Mouse (Mus musculus) ES-CJ7 (cell line): ENCODE data around the gene Sgms1.

Source experiments
- DNase-seq: peaks from one replicate; pipeline ENCODE4 v3.0.0; 2011; ENCODE audit warnings: low read depth, low spot score

Gene Sgms1

DNA sequence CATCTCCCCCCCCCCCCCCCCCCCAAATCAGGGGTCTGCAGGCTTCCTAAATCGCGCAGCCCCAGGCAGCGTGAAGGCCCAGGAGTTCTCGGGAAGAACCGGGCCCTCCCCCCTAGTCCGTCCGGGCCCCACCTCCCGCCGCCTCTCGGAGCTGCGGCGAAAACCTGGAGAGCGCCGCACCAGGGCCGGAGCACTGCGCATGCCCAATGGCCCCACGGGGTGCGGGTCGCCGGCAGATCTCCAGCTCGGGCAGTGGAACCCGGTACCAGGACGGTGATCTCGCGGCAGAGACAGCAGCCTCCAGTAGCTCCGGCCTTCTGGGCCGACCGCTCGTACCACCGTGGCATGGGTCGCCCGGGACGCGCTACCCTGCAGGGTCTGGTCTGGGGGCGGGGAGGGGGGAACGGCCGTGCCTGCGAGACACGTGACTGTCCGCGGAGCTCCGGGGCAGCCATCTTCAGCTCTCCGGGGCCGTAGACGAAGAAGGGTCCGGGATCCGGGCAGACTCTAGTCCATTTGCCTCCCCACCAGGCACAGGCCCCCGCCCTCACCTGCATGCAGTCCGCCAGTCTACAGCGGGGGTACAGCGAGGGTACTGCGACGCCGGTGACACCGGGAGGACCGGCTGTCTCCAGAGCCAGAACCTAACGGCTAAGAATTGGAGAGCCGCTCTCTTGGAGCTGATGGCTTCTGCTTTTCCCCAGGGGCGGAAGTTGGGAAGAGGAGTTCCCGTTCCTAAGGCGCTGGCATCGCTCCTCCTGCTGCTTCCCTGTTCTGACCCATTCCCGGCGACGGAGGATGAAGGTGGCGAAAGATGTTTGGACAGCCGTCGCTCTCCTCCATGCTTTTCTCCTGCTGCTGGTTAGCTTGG is at the start of gene Sgms1:
TSS of gene Sgms1 (minus strand) at position 714 of the 871 bp plus-strand sequence.
- DNase-seq: peak; percentile 86

- DNase-seq: peak; percentile 60
These were observed 36.3 kb upstream of the Sgms1 start for GRCm38 (mm10) chr19:32425856-32426255.

DNA sequence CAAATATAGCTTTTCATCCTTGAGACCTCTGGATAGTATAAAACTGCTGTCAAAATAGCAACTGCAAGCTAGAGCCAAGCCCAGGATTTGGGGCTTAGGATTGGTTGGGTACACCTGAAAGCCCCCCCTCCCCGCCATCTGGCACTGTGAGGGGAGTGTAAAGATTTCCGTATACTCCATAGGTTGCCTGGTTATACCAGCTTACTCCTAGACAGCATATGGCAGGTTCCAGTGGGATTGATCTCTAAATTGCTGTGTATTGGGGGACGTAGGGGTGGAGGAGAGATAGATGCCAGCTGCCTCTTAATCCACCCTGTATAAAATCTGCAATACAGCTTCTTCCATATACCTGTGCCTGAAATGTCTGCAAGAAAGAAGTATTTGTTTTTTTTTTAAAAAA is 35.2 kb upstream of the Sgms1 start:
- no peak for DNase-seq

- DNase-seq: no peak
These were observed 29.6 kb upstream of the Sgms1 start for GRCm38 (mm10) chr19:32419069-32419468.

DNA sequence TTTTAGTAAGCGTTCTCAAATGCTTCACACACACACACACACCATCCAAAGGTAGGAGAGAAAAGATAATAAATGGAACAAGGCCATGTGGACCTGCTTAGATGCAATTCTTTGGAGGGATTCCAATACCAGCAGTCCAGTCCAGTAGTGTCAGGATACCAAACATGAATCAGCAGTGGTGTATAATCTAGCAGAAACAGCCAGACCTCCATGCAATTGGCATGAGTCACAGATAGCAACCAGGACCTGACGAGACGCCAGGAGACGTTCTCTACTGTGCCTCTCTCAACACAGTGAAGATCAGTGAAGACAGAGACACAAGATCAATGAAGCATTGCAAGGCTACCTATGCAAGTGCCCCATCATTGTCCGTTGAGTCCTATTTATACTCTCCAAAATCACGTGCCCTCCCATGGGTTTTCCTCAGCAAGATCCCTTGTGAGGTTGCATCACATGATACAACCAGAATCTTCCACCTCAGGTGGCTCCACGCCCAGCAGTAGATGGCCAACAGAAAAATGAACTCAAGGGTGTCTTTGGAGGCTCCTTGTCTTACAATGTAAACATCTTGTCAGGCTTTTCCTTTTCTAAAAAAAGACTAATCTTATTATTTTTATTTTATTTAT is 27.3 kb upstream of the Sgms1 start:
- no peak for DNase-seq

- DNase-seq: no peak
These were observed 20.3 kb upstream of the Sgms1 start for GRCm38 (mm10) chr19:32409603-32410360.

DNA sequence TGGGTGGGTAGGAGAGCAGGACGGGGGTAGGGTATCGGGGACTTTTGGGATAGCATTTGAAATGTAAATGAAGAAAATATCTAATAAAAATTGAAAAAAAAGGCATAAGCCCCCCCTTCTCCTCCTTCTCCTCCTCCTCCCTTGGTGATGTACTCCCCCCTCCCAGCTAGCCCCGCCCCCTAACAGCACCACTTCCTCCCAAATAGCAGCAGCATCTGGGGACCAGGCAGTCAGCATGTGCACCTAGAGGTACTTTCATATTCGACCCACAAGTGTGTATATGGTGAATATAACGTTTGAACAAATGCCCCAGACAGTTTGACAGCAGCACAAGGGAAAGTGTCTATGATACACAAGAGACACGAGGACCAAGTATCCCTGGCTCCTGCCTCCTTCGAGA is 17.2 kb upstream of the Sgms1 start:
- DNase-seq: no peak

DNA sequence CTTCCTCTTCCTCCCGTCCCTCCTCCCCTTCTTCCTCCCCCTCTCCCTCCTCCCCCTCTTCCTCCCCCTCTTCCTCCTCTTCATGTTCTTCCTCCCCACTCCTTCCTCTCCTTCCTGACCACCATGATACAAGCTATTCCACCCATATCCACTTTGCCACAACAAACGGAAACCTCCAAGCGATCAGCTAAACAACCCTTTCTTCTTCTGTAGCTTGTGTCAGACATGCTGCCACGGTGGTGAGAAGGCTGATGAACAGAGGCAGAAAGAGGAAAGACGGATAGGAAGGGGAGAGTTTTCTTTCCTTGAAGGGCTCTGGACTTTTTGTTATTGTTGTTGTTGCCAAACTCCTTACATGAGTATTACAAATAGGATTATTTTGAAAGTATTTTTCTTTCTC is 14.9 kb upstream of the Sgms1 start:
- no peak for DNase-seq

GRCm38 (mm10) chr19:32403834-32404233 is 14.3 kb upstream of the Sgms1 start:
- DNase-seq: no peak

DNA sequence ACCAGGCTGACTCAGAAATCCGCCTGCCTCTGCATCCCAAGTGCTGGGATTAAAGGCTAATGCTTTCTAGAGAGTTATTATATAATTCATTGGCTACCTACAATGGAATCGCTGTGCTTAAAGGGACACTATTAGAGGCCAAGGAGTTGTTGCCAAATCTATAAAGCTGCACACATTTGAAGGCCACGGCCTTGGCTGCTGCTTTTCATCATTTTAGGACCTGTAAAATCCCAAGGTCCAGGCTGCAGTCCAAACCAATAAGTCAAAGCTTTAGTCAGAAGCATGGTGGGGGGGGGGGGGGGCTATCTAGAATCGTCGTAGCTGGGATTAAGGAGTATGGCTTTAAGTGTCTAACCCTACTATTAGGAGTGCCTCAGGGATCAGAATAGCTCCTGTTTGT is 9.0 kb upstream of the Sgms1 start:
- DNase-seq: no peak

DNA sequence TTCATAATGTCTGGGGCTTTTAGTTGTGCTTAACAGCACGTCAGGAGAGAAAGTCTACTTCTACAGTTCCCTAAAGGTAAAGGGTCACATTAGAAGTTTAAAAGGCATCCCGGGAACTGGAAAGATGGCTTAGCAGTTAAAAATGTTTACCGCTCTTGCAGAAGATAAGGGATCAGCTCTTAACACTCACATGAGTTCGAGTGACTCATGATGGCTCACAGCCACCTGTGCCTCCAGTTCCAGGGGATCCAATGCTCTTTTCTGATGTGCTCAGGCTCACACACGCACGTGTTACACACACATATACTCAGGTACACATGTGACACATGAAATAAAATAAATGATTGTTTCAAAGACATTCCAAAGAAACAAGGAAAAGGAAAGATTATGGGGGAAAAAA is 6.8 kb upstream of the Sgms1 start:
- DNase-seq: no peak

- DNase-seq: no peak
These were observed 5.3 kb upstream of the Sgms1 start for GRCm38 (mm10) chr19:32394825-32395224.

DNA sequence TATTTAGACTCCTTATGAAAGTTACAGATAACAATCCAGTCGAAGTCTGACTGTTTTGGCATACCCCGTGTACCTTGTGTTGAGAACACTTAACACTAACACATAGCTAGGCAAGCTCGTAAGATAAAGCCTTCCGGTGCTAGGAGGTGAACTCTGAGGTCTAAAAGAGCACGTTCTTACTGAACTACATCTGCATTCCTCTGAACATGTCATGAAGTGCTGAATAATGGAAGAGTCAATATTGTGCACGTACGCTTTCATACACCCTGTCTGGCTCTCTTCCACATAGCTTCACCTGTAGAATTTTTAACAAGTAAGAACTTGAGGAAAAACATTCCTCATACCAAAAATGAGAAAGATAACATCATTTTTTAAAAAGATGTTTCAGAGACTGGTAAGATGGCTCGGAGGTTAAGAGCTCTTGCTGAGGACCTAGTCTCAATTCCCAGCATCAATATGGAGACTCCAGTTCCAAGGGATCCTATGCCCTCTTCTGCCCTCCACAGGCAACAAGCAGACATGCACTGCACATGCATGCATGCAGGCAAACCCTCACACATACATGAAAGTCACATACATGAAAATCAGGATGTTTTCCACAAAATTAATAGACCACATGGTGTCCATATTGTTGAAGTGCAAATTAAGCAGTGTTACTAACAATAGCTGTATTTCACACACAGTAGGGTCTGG is 4.4 kb upstream of the Sgms1 start:
- DNase-seq: peak; percentile 25

DNA sequence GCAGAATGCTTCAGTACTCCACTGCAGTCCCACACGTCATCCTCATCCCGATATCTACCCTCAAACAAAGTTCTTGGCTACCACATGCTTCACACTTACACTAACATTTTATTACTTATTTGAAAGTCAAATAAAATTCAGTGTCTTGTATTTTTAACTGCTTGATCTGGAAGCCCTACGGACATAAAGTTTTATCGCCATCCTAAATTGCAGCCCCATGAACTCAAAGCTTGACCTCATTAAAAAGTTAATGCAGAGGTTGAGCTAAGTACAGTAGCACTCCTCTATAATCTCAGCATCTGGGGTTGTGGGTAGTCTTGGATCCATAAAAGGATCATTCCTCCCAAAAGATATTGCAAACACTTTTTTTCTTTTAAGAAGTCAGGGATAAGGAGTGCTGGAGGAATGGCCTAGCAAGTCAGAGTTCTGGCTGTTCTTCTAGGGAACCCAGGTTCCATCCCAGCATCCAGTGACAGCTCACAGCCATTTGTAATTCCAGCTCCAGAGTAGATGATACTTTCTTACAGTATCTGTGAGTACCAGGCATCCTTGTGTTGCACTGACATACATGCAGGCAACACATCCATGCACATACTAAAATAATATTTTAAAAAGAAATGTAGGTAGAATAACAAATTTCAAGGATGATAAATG is 3.7 kb upstream of the Sgms1 start:
- DNase-seq: no peak

DNA sequence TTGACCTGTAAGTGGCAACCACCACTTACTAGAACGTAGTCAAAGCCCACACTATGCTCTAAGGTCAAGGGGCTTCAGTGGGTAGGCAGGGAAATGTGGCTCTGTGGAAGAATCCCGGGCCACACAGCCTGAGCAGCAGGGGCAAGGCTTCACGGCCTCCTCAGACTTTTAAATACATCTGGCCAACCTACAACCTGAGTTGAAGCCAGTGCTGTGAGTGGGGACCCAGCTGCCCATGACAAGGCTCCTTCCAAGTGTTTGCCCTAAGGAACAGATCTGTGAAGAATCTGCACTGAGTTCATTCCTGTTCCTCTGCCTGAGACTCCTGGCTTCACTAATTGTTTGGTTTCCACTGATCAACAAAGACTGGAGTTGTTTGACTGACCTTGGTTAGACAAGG is 1.9 kb upstream of the Sgms1 start:
- DNase-seq: no peak

GRCm38 (mm10) chr19:32390116-32390515 is 602 bp upstream of the Sgms1 start:
- DNase-seq: peak; percentile 14

- peak; percentile 77 for DNase-seq
These were observed 1.2 kb downstream of the Sgms1 start for GRCm38 (mm10) chr19:32388191-32388921.

DNA sequence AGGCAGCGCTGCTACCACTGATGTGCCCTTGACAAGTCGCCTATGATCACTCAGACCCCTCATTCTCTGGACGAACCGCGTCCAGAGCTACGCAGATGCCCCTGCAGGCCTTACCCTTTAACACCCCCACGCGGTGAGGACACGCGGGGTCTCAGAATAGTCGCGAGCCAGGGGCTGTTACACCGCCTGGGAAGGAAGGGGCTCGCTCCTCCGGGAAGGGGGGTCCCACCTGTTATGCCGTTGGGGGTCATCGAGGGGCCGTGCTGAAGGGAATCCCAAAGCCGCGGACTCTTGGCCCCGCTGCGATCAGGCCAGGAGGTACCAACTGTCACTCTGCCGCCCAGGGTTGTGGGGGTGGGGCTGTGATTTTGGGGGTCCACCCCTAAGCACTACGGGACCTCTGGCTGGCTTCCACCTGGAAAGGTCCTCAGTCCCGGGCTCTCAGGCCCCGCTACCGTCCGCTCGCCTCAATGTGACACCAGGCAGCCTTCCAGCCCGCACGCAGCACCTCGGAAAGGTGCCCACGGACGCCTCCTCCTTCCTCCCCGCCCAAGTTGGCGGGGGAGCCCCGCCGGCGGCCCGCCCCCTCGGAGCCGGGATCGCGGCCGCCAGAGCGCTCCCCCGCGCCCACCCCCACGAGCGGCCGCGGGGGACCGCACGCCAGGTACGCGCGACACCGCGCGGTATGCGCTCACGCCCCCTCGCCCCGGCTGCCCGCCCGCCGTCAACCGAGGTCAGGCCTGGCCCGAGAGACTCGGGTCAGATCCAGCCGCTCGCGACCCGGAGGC is 1.9 kb downstream of the Sgms1 start:
- DNase-seq: peak; percentile 14

- no peak for DNase-seq
These were observed 2.7 kb downstream of the Sgms1 start for GRCm38 (mm10) chr19:32386556-32387402.
